Mouse (Mus musculus): ENCODE results near the gene Gm20425. TPM values are rescaled to one million over a fixed set of nuclear protein-coding genes. Genes with fewer than 3 reads are reported as not detected.

The Gm20425 gene
- polyA plus RNA-seq, 1 experiment, result 1.3 TPM

DNA sequence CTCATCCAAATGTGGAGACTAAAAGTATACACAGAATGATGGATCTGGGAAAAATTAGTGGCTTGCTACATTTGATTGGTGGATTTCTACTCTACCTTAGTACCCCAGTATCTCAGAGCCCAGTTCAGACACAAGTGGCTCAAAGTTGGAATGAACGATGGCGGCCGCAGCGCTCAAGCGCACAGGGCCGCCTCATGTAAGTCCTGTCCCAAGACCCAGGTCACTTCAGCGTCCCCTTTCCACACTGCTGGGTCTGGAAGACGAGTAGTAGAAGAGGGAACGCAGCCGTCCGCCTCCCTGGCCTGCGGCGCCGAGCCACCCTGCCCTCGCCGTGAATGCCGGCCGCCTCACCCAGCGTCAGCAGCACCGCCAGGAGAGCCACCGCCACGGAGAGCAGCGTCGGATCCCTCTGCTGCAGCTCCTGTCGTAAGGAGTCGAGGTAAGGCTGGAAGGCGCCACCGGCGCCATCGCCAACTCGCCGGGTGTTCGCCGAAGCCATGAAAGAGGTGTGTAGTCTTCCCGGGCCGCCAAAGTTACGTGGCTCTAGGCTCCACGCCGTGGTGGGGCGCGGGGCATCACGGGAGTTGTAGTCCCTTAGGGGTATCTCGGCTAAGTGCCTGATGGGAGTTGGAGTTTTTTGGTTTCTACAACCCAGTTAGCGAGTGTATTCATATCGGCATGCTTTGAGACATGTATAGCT lies 28.4 kb downstream of the Gm20425 start, which contains the start of gene Srprb:
Gene Srprb, minus strand, starts transcription at position 577 of the 700 bp plus-strand sequence.
- H3K9ac ChIP-seq (ENCODE audit: low read depth, poor library complexity, severe bottlenecking), result peak within 1 kb of the TSS; percentile 69
- TF ChIP-seq POLR2A (IDR thresholded peaks at IDR 0.05; ENCODE audit: insufficient read depth, low read length) (no peak), CTCF (IDR thresholded peaks at IDR 0.05; ENCODE audit: low read depth, low read length) (no peak), EP300 (IDR thresholded peaks at IDR 0.05; ENCODE audit: insufficient read depth, low read depth, low read length) (no peak)
- H3K4me1 ChIP-seq (ENCODE audit: control insufficient read depth, insufficient read depth, low read length), result no peaks in the 10 kb centered on the region
- no peak within 1 kb of the TSS for H3K27ac ChIP-seq (ENCODE audit: insufficient read depth, low read length)
- peaks cover 15% of the 10 kb centered on the region for H3K36me3 ChIP-seq (ENCODE audit: control insufficient read depth, insufficient read depth, low read length, poor library complexity, severe bottlenecking)
- peak within 1 kb of the TSS; percentile 87 for H3K4me3 ChIP-seq (ENCODE audit: low read depth, low read length)
- H3K27me3 ChIP-seq (ENCODE audit: control insufficient read depth, insufficient read depth, low read length, poor library complexity, severe bottlenecking), result no peaks in the 10 kb centered on the region
- H3K9me3 ChIP-seq (replicated peaks; ENCODE audit: control insufficient read depth, insufficient read depth, low read length, poor library complexity, severe bottlenecking), result no peaks in the 10 kb centered on the region; the same call in 1 of the 2 replicates

DNA sequence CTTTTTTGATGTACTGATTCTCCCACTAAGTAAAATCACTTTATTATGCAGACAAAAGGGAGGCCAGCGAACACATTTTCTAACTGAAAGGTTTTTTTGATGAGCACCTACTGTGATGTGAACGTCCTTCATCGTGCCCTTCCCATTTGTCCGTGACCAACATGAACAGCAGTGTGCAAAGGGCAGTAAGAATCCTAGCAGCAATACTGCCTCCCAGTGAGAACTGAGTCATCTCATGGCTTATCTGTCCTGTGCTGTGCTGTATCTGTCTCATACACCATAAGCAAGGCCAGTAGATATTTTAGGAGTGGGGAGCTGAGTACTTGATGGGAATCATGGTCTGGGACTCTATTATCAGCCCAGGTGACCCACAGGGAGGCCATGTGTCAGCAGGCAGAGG lies 41.7 kb downstream of the Gm20425 start:
- peaks cover 2% of the 10 kb centered on the region for H3K4me1 ChIP-seq (ENCODE audit: control insufficient read depth, insufficient read depth, low read length)
- H3K4me3 ChIP-seq (ENCODE audit: low read depth, low read length), result no peak overlapping the region
- TF ChIP-seq POLR2A (IDR thresholded peaks at IDR 0.05; ENCODE audit: insufficient read depth, low read length) (no peak), CTCF (IDR thresholded peaks at IDR 0.05; ENCODE audit: low read depth, low read length) (no peak), EP300 (IDR thresholded peaks at IDR 0.05; ENCODE audit: insufficient read depth, low read depth, low read length) (no peak)
- no peak overlapping the region for H3K9ac ChIP-seq (ENCODE audit: low read depth, poor library complexity, severe bottlenecking)
- no peaks in the 10 kb centered on the region for H3K9me3 ChIP-seq (replicated peaks; ENCODE audit: control insufficient read depth, insufficient read depth, low read length, poor library complexity, severe bottlenecking)
- H3K36me3 ChIP-seq (ENCODE audit: control insufficient read depth, insufficient read depth, low read length, poor library complexity, severe bottlenecking), result peaks cover 24% of the 10 kb centered on the region
- no peak overlapping the region for H3K27ac ChIP-seq (ENCODE audit: insufficient read depth, low read length)
- no peaks in the 10 kb centered on the region for H3K27me3 ChIP-seq (ENCODE audit: control insufficient read depth, insufficient read depth, low read length, poor library complexity, severe bottlenecking)

DNA sequence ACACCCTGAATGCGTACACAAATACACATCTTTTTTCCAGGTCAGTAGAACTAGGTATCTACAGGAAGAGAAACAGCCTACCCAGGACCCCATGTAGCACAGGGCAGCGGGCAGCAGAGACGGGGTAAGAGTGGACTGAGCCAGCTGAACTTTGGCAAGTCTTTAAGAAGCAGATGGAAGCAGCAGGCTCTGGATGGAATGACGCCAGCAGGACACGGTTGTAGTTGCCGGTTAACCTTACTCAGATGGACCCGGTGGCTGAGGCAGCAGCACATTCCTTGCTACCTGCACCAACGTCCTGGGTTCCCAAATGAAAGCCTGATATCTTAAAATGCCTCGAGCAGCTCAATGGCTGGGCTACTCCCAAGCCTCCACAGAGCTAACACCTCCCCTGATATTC lies 43.4 kb downstream of the Gm20425 start:
- Histone ChIP-seq H3K36me3 (ENCODE audit: control insufficient read depth, insufficient read depth, low read length, poor library complexity, severe bottlenecking) (peaks cover 13% of the 10 kb centered on the region), H3K4me1 (ENCODE audit: control insufficient read depth, insufficient read depth, low read length) (peaks cover 2% of the 10 kb centered on the region), H3K9ac (ENCODE audit: low read depth, poor library complexity, severe bottlenecking) (no peak overlapping the region), H3K9me3 (replicated peaks; ENCODE audit: control insufficient read depth, insufficient read depth, low read length, poor library complexity, severe bottlenecking) (no peaks in the 10 kb centered on the region), H3K4me3 (ENCODE audit: low read depth, low read length) (no peak overlapping the region), H3K27me3 (ENCODE audit: control insufficient read depth, insufficient read depth, low read length, poor library complexity, severe bottlenecking) (no peaks in the 10 kb centered on the region), H3K27ac (ENCODE audit: insufficient read depth, low read length) (no peak overlapping the region)
- TF ChIP-seq CTCF (IDR thresholded peaks at IDR 0.05; ENCODE audit: low read depth, low read length) (no peak), EP300 (IDR thresholded peaks at IDR 0.05; ENCODE audit: insufficient read depth, low read depth, low read length) (no peak), POLR2A (IDR thresholded peaks at IDR 0.05; ENCODE audit: insufficient read depth, low read length) (no peak)

DNA sequence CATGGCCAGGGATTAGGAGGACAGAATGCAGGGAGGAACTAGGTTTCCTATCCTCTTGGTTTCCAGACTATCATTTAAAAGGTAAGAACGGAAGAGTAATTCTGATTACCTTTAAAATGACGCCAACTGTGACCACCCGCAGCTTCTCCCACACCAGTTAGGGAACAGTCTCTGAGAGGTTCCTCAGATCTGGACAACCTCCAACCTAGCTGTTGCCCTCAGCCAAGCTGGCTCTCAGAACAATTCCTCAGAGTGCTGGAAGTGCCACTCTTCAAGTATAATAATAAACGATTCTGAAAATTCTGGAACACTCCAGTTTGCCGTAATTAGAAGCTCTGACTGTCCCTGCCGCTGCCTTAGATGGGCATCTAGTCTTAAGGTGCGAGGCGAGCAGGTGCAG lies 44.2 kb downstream of the Gm20425 start:
- H3K27ac ChIP-seq (ENCODE audit: insufficient read depth, low read length), result no peak overlapping the region
- TF ChIP-seq POLR2A (IDR thresholded peaks at IDR 0.05; ENCODE audit: insufficient read depth, low read length) (no peak), CTCF (IDR thresholded peaks at IDR 0.05; ENCODE audit: low read depth, low read length) (no peak), EP300 (IDR thresholded peaks at IDR 0.05; ENCODE audit: insufficient read depth, low read depth, low read length) (no peak)
- H3K4me3 ChIP-seq (ENCODE audit: low read depth, low read length), result no peak overlapping the region
- H3K9ac ChIP-seq (ENCODE audit: low read depth, poor library complexity, severe bottlenecking), result no peak overlapping the region
- H3K9me3 ChIP-seq (replicated peaks; ENCODE audit: control insufficient read depth, insufficient read depth, low read length, poor library complexity, severe bottlenecking), result no peaks in the 10 kb centered on the region
- peaks cover 2% of the 10 kb centered on the region for H3K4me1 ChIP-seq (ENCODE audit: control insufficient read depth, insufficient read depth, low read length)
- H3K36me3 ChIP-seq (ENCODE audit: control insufficient read depth, insufficient read depth, low read length, poor library complexity, severe bottlenecking), result peaks cover 7% of the 10 kb centered on the region
- no peaks in the 10 kb centered on the region for H3K27me3 ChIP-seq (ENCODE audit: control insufficient read depth, insufficient read depth, low read length, poor library complexity, severe bottlenecking)

DNA sequence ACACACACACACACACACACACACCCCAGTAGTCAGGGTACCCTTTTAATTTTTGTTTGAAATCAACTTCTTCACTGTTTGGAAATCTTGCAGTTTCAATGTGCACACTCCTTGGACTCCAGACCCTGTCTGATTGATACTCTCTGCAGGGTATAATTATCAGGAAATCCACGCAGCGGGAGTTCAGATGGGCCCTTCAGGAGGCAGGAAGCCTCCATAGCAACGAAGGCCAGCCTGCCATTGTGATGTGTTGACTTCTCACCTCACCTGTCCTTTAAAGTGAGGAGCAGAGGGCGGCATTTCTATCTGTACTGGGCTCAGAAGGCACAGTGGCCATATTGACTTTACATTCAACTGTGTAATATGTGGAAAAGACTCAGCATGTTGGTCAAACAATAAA lies 45.3 kb downstream of the Gm20425 start:
- Histone ChIP-seq H3K27me3 (ENCODE audit: control insufficient read depth, insufficient read depth, low read length, poor library complexity, severe bottlenecking) (no peaks in the 10 kb centered on the region), H3K27ac (ENCODE audit: insufficient read depth, low read length) (no peak overlapping the region), H3K9ac (ENCODE audit: low read depth, poor library complexity, severe bottlenecking) (no peak overlapping the region), H3K4me1 (ENCODE audit: control insufficient read depth, insufficient read depth, low read length) (peaks cover 2% of the 10 kb centered on the region), H3K36me3 (ENCODE audit: control insufficient read depth, insufficient read depth, low read length, poor library complexity, severe bottlenecking) (no peaks in the 10 kb centered on the region; the same call in 1 of the 2 replicates), H3K4me3 (ENCODE audit: low read depth, low read length) (no peak overlapping the region), H3K9me3 (replicated peaks; ENCODE audit: control insufficient read depth, insufficient read depth, low read length, poor library complexity, severe bottlenecking) (no peaks in the 10 kb centered on the region)
- no peak for TF ChIP-seq CTCF (IDR thresholded peaks at IDR 0.05; ENCODE audit: low read depth, low read length)
- TF ChIP-seq POLR2A (IDR thresholded peaks at IDR 0.05; ENCODE audit: insufficient read depth, low read length), result no peak
- TF ChIP-seq EP300 (IDR thresholded peaks at IDR 0.05; ENCODE audit: insufficient read depth, low read depth, low read length), result no peak

DNA sequence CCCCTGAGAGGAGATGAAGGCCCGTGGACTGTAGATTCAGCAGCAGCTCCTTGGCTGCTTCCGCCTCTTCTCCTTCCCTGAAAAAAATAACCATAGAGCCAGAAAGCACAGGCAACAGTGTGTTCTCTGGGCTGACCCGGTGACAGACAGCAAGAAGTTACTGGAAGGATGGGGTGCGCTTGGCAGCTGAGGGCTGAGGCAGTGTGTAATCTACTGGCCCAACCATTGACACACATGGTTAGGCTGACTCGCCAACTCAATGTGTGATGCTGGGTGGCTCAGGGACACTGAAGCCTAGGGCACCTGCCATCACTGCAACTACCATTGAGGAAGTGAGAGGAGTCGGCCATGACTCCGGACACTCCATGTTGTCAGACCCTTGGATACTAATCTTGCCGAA lies 48.2 kb downstream of the Gm20425 start:
- H3K36me3 ChIP-seq (ENCODE audit: control insufficient read depth, insufficient read depth, low read length, poor library complexity, severe bottlenecking), result no peaks in the 10 kb centered on the region
- H3K9ac ChIP-seq (ENCODE audit: low read depth, poor library complexity, severe bottlenecking), result no peak overlapping the region
- H3K4me3 ChIP-seq (ENCODE audit: low read depth, low read length), result no peak overlapping the region
- peaks cover 2% of the 10 kb centered on the region for H3K4me1 ChIP-seq (ENCODE audit: control insufficient read depth, insufficient read depth, low read length)
- H3K27ac ChIP-seq (ENCODE audit: insufficient read depth, low read length), result no peak overlapping the region
- H3K9me3 ChIP-seq (replicated peaks; ENCODE audit: control insufficient read depth, insufficient read depth, low read length, poor library complexity, severe bottlenecking), result no peaks in the 10 kb centered on the region
- no peak for TF ChIP-seq CTCF (IDR thresholded peaks at IDR 0.05; ENCODE audit: low read depth, low read length)
- no peak for TF ChIP-seq POLR2A (IDR thresholded peaks at IDR 0.05; ENCODE audit: insufficient read depth, low read length)
- no peak for TF ChIP-seq EP300 (IDR thresholded peaks at IDR 0.05; ENCODE audit: insufficient read depth, low read depth, low read length)
- H3K27me3 ChIP-seq (ENCODE audit: control insufficient read depth, insufficient read depth, low read length, poor library complexity, severe bottlenecking), result no peaks in the 10 kb centered on the region

Measured in ES-Bruce4 (cell line).